Mouse (Mus musculus) heart, adult 2 months (tissue): ENCODE measurements around the gene Aox4. TPM values are rescaled to one million over a fixed set of nuclear protein-coding genes. Genes with fewer than 3 reads are reported as not detected.

Source experiments
- DNase-seq, 2 experiments: peaks; one replicate each; pipeline ENCODE4 v3.0.0; 2021
- H3K27ac ChIP-seq: fragments of 200-600 bp; 2 replicates; pipeline ENCODE4 v1.8.1; 2022
- H3K27me3 ChIP-seq: fragments of 200-500 bp; 2 replicates; pipeline ENCODE4 v1.6.1; 2012; ENCODE audit warnings: mild to moderate bottlenecking, low read length, inconsistent platforms, mixed read lengths; ENCODE audit not compliant: control insufficient read depth, insufficient read depth
- H3K36me3 ChIP-seq: fragments of 200-500 bp; 2 replicates; pipeline ENCODE4 v1.6.1; 2012; ENCODE audit warnings: low read length, inconsistent platforms; ENCODE audit not compliant: control insufficient read depth, insufficient read depth
- H3K4me1 ChIP-seq: fragments of 200-500 bp; 2 replicates; pipeline ENCODE4 v1.6.1; 2011; ENCODE audit warnings: low read length; ENCODE audit not compliant: control insufficient read depth, insufficient read depth
- H3K4me3 ChIP-seq: fragments of 200-600 bp; 2 replicates; pipeline ENCODE4 v1.8.1; 2022
- H3K79me2 ChIP-seq: fragments of 200-500 bp; replicated peaks from 2 replicates; pipeline ENCODE4 v1.6.1; 2012; ENCODE audit warnings: mild to moderate bottlenecking, inconsistent platforms, low read length, moderate library complexity, mixed read lengths; ENCODE audit not compliant: control insufficient read depth, insufficient read depth
- H3K9ac ChIP-seq: fragments of 200-500 bp; 2 replicates; pipeline ENCODE4 v1.6.1; 2012; ENCODE audit warnings: low read depth, mild to moderate bottlenecking, control low read depth, inconsistent platforms, low read length, mixed read lengths
- CTCF ChIP-seq: fragments of 200-600 bp; IDR thresholded peaks from 2 replicates; pipeline ENCODE4 v1.8.1; 2022; ENCODE audit warnings: antibody characterized with exemption, mild to moderate bottlenecking, moderate library complexity
- EP300 ChIP-seq: fragments of 200-500 bp; IDR thresholded peaks from 2 replicates; pipeline ENCODE4 v1.6.1; 2011; ENCODE audit warnings: low read depth, low read length, control low read depth; ENCODE audit not compliant: insufficient read depth
- POLR2A ChIP-seq: fragments of 200-500 bp; IDR thresholded peaks from 2 replicates; pipeline ENCODE4 v1.6.1; 2011; ENCODE audit warnings: mild to moderate bottlenecking, low read depth, low read length, control low read depth; ENCODE audit not compliant: insufficient read depth
- whole genome bisulfite sequencing: fragments of 180-500 bp; shearing (Covaris S2); methylation state at CpG from one replicate; pipeline ENCODE4 v1.1.7; 2018; 5-methylcytosine and 5-hydroxymethylcytosine counted together
- intact Hi-C: fragments of 180-260 bp; cut with DNase I; formaldehyde crosslinking; loops from one replicate; pipeline ENCODE4 v1.15.1; 2025
- polyA plus RNA-seq: library from polyadenylated mRNA; depleted of rRNA; stranded (reverse); fragments of >200 nt; gene quantifications from 2 replicates; pipeline ENCODE4 v1.2.3, GENCODE M21; 2012
- total RNA-seq, 2 experiments: library from RNA; stranded (reverse); gene quantifications; 2 replicates each; pipeline ENCODE4 v1.2.3; 2021

The Aox4 gene
- total and polyA plus RNA-seq, 3 experiments = not detected

DNA sequence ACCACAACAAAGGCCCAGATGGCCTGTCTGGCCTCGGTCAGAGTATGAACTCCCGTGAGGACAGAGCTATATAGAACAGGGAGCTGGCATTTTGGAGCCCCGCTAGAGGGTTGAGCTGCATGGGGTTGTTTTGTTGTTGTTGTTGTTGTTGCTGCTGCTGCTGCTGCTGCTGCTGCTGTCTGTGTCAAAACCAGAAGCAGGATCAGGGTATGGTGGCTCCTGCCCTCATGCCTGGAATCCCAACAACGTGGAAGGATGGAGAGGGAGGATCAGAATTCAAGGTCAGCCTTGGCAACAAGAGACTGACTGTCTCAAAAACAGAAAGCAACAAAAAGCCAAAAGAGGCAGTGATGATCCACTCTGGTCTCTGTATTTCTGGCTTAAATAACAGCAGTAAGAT, 86.6 kb downstream of the Aox4 start:
- H3K4me3 ChIP-seq = no peak overlapping the region
- DNase-seq = no peak
- TF ChIP-seq POLR2A (no peak), EP300 (no peak), CTCF (no peak)
- intact Hi-C loops = loop anchor here (1.0 to 2.0 kb wide), 2 partner anchors 141 to 868 kb away; no protein-coding TSS in a partner anchor
- no peaks in the 10 kb centered on the region for H3K4me1 ChIP-seq
- no peak overlapping the region for H3K27ac ChIP-seq
- H3K27me3 ChIP-seq = no peaks in the 10 kb centered on the region
- no peak overlapping the region for H3K9ac ChIP-seq
- no peaks in the 10 kb centered on the region for H3K36me3 ChIP-seq
- H3K79me2 ChIP-seq = no peaks in the 10 kb centered on the region
- 64% methylated on average over 4 of the region's 4 CpGs for WGBS

DNA sequence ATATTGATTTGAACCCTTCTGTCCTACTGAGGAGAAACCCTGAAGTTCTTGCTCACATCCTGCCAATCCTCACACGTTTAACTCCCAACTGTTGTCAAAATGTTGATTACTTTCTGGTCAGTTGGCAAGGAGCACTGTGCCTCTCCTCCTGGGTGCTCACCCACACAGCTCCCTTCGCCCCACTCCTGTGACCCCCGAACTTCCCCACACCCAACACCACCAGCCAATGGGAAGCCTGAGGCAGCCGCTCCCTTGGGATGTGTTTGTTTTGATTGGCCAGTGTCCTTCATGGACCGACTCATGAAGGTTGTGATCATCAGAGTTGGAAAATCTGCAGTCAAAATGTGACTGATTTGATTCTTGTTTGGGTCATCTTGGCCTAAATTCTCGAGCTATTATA, 88.2 kb downstream of the Aox4 start:
- WGBS = 47% methylated on average over 6 of the region's 6 CpGs
- Histone ChIP-seq H3K27ac (no peak overlapping the region), H3K4me3 (no peak overlapping the region)

DNA sequence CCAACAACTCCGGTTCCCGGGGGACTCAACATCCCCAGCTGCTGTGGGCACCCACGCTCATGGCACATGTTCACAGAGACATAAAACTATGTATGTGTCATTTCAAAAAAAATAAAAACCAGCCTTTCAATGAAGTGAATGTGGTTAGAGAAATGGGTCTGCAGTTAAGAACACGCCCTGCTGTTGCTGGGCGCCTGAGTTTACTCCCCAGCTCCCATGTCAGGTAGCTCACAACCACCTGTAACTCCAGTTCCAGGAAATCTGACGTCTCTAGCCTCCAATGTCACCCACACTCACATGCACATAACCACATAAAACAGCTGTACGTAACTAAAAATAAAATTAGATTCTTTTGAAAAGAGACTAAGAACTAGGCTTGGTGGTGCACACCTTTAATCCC, 90.9 kb downstream of the Aox4 start:
- Histone ChIP-seq H3K9ac (no peak overlapping the region), H3K4me1 (peaks cover 4% of the 10 kb centered on the region), H3K79me2 (no peaks in the 10 kb centered on the region), H3K4me3 (no peak overlapping the region), H3K27me3 (no peaks in the 10 kb centered on the region), H3K36me3 (no peaks in the 10 kb centered on the region), H3K27ac (no peak overlapping the region)
- intact Hi-C loops = no loop called here
- no peak for DNase-seq
- WGBS = 86% methylated on average over 7 of the region's 7 CpGs
- no peak for TF ChIP-seq POLR2A
- no peak for TF ChIP-seq EP300
- no peak for TF ChIP-seq CTCF

More for the DNA sequence above, 88.2 kb downstream of the Aox4 start:
- Histone ChIP-seq H3K79me2 (no peaks in the 10 kb centered on the region), H3K36me3 (no peaks in the 10 kb centered on the region), H3K4me1 (0 out of 2 replicates have a peak, but pooled peaks cover 2% of the 10 kb centered on the region), H3K27me3 (no peaks in the 10 kb centered on the region), H3K9ac (no peak overlapping the region)
- intact Hi-C loops = no loop called here
- DNase-seq = peak in 1 of 2 experiments; percentile 23
- TF ChIP-seq POLR2A = no peak
- no peak for TF ChIP-seq CTCF

DNA sequence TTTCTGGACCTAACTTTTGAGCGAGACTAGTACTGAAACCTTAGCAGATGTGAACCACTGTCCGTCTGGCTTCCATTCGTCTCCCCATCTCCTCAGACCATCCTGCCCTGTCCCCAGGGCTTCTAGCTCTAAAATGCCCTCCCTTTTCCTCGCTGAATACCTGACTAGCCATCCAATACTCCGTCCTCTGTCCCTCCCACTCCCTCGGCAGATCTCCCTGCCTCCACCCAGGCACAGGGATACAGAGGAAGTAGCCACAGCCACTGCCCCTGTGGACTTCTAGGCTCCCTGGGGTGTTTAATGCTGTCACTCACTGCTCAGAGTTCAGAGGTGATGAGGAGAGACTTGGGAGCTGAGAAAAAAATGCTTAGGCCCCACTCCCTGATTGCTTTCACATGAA, 91.8 kb downstream of the Aox4 start:
- 75% methylated on average over 6 of the region's 6 CpGs for WGBS

DNA sequence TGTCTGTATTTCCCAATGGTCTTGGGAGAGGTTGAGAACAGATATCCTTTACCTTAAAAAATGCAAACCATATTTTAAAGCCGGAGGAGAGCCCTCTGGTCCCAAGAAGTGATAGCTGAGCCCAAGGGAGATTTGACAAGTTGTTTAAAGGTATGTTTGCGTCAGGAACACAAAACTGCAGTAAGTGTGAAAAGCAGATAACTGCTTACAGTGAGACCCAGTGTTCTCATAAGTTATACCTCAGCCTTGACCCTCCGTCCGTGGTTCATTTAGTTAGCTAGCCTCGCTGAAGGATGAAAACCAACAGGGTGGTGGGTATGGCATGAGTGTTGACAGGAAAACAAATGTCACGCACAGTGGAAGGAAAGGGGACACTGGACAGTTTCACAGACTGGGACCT, 92.8 kb downstream of the Aox4 start:
- TF ChIP-seq EP300 (no peak), CTCF (no peak), POLR2A (no peak)
- WGBS = 81% methylated on average over 6 of the region's 6 CpGs
- Histone ChIP-seq H3K4me1 (peaks cover 4% of the 10 kb centered on the region), H3K4me3 (no peak overlapping the region), H3K27ac (no peak overlapping the region), H3K36me3 (no peaks in the 10 kb centered on the region), H3K79me2 (no peaks in the 10 kb centered on the region), H3K27me3 (no peaks in the 10 kb centered on the region), H3K9ac (no peak overlapping the region)
- intact Hi-C loops = no loop called here
- no peak for DNase-seq

More for the DNA sequence above, 91.8 kb downstream of the Aox4 start:
- Histone ChIP-seq H3K4me3 (no peak overlapping the region), H3K9ac (no peak overlapping the region), H3K36me3 (no peaks in the 10 kb centered on the region), H3K4me1 (peaks cover 4% of the 10 kb centered on the region), H3K27ac (no peak overlapping the region), H3K79me2 (no peaks in the 10 kb centered on the region), H3K27me3 (no peaks in the 10 kb centered on the region)
- no peak for DNase-seq
- TF ChIP-seq EP300 (no peak), POLR2A (no peak), CTCF (no peak)
- intact Hi-C loops = no loop called here

DNA sequence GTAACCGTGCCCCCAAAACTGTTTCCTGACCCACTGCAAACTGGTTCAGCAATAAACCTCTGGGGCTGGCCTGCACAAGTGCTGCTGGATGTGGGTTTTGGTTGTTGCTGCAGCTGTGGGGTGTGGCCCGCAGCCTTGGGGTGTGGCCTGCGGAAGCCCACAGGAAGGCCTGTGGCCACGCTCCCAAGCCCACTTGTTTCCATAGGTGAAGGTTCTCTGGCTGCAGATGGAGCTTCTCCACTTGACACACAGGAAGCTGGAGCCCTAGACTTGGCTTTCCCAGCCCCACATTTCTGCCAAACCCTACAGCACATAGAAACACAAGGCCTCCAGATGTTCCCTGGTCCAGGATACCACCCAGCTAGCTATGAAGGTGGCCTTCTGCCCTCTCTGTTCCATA, 93.5 kb downstream of the Aox4 start:
- intact Hi-C loops = no loop called here
- no peaks in the 10 kb centered on the region for H3K36me3 ChIP-seq
- no peaks in the 10 kb centered on the region for H3K79me2 ChIP-seq
- DNase-seq = peak; percentile 49 to 64
- WGBS = 62% methylated on average over 4 of the region's 4 CpGs
- H3K27me3 ChIP-seq = no peaks in the 10 kb centered on the region
- H3K9ac ChIP-seq = no peak overlapping the region
- no peak overlapping the region for H3K27ac ChIP-seq
- H3K4me1 ChIP-seq = peaks cover 4% of the 10 kb centered on the region
- no peak overlapping the region for H3K4me3 ChIP-seq
- TF ChIP-seq POLR2A (no peak), EP300 (no peak), CTCF (no peak)

DNA sequence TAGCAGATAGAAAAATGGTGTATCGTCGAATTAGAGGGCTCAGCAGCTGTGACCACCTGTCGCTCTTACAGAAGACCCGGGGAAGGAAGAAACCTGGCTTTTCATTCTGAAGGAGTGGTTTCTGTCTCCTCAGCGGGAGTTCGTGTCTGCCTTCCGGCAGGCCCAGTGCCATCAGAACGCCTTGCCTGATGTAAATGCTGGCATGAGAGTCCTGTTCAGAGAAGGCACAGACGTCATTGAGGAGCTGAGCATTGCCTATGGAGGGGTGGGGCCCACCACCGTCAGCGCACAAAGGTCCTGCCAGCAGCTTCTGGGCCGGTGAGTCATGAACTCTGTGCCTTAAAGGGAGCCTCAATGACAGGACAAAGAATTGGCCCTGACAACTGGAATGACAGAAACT, 94.1 kb downstream of the Aox4 start:
- DNase-seq = peak; percentile 31 to 39
- Histone ChIP-seq H3K4me3 (no peak overlapping the region), H3K9ac (no peak overlapping the region), H3K27ac (no peak overlapping the region; the same call in 1 of the 2 replicates), H3K36me3 (no peaks in the 10 kb centered on the region), H3K27me3 (no peaks in the 10 kb centered on the region), H3K79me2 (no peaks in the 10 kb centered on the region), H3K4me1 (peaks cover 4% of the 10 kb centered on the region)
- TF ChIP-seq EP300 (no peak), CTCF (no peak), POLR2A (no peak)
- WGBS = 51% methylated on average over 12 of the region's 12 CpGs
- intact Hi-C loops = no loop called here
